Mouse (Mus musculus) hindbrain, embryonic 13.5 days (tissue): ENCODE results near the gene Vkorc1l1. TPM values are rescaled to one million over a fixed set of nuclear protein-coding genes. Genes with fewer than 3 reads are reported as not detected.
A peak's percentile ranks its signal among the peaks of the same experiment; 100 is the strongest.

Source experiments
- ATAC-seq: fragments of 200-750 bp; cut with Nextera tagmentation; 2 replicates; pipeline ENCODE4 v1.8.0; 2017; ENCODE audit warnings: moderate TSS enrichment; ENCODE audit not compliant: low FRiP score
- H3K27ac ChIP-seq: fragments of 300-500 bp; sonication (generic); 2 replicates; pipeline ENCODE4 v1.5.1; 2015; ENCODE audit warnings: inconsistent platforms, mild to moderate bottlenecking, moderate library complexity
- H3K27me3 ChIP-seq: fragments of 300-500 bp; sonication (generic); 2 replicates; pipeline ENCODE4 v1.6.1; 2015; ENCODE audit warnings: mild to moderate bottlenecking, inconsistent platforms
- H3K36me3 ChIP-seq: fragments of 300-500 bp; sonication (generic); 2 replicates; pipeline ENCODE4 v1.6.1; 2015; ENCODE audit warnings: mild to moderate bottlenecking, inconsistent platforms
- H3K4me1 ChIP-seq: fragments of 300-500 bp; sonication (generic); replicated peaks from 2 replicates; pipeline ENCODE4 v1.6.1; 2015; ENCODE audit warnings: inconsistent platforms
- H3K4me2 ChIP-seq: fragments of 300-500 bp; sonication (generic); 2 replicates; pipeline ENCODE4 v1.6.1; 2015; ENCODE audit warnings: inconsistent platforms, mild to moderate bottlenecking, moderate library complexity
- H3K4me3 ChIP-seq: fragments of 300-500 bp; sonication (generic); 2 replicates; pipeline ENCODE4 v1.5.1; 2015; ENCODE audit warnings: mild to moderate bottlenecking, inconsistent platforms
- H3K9ac ChIP-seq: fragments of 300-500 bp; sonication (generic); 2 replicates; pipeline ENCODE4 v1.6.1; 2015; ENCODE audit warnings: mild to moderate bottlenecking, inconsistent platforms
- H3K9me3 ChIP-seq: fragments of 300-500 bp; sonication (generic); 2 replicates; pipeline ENCODE4 v1.6.1; 2016; ENCODE audit warnings: inconsistent platforms
- WGBS: fragments of 180-500 bp; shearing (Covaris S2); methylation state at CpG from one replicate; pipeline ENCODE4 v1.1.7; 2015; 5-methylcytosine and 5-hydroxymethylcytosine counted together
- polyA plus RNA-seq: library from polyadenylated mRNA; unstranded; fragments of >200 nt; fragmentation: Nextera tagmentation; extraction: Ambion mirVana; gene quantifications from 2 replicates; pipeline ENCODE4 v1.2.1, GENCODE M21; 2015

The Vkorc1l1 gene
- polyA plus RNA-seq, 1 experiment from 2014 or later: 31.1 TPM

GRCm38 (mm10) chr5:130031410-130032390 is 89.9 kb downstream of the Vkorc1l1 start:
- no peak for ATAC-seq
- H3K9ac ChIP-seq: 0 out of 2 replicates have a peak overlapping the region, but pooled peaks have one; percentile 35
- peaks cover 15% of the 10 kb centered on the region for H3K4me1 ChIP-seq
- H3K4me3 ChIP-seq: no peak overlapping the region
- no peaks in the 10 kb centered on the region for H3K9me3 ChIP-seq
- peaks cover 7% of the 10 kb centered on the region; the same call in 1 of the 2 replicates for H3K27me3 ChIP-seq
- H3K27ac ChIP-seq: no peak overlapping the region
- peaks cover 17% of the 10 kb centered on the region for H3K36me3 ChIP-seq
- 92% methylated on average over 19 of the region's 19 CpGs for WGBS
- H3K4me2 ChIP-seq: no peak overlapping the region

GRCm38 (mm10) chr5:130033869-130034268 is 92.1 kb downstream of the Vkorc1l1 start:
- peaks cover 15% of the 10 kb centered on the region for H3K4me1 ChIP-seq
- H3K9ac ChIP-seq: peak overlapping the region; percentile 25; the same call in 1 of the 2 replicates
- H3K27ac ChIP-seq: no peak overlapping the region
- WGBS: 89% methylated on average over 2 of the region's 2 CpGs
- H3K36me3 ChIP-seq: peaks cover 29% of the 10 kb centered on the region
- no peak overlapping the region for H3K4me3 ChIP-seq
- no peak overlapping the region for H3K4me2 ChIP-seq
- H3K27me3 ChIP-seq: no peaks in the 10 kb centered on the region
- ATAC-seq: no peak
- no peaks in the 10 kb centered on the region for H3K9me3 ChIP-seq

Other genes starting within 250 kb of the Vkorc1l1 start
- gene Sept14, start 233.5 kb upstream of the Vkorc1l1 start, polyA plus RNA-seq: not detected in 2 replicates
- gene Mrps17, start 226.5 kb upstream of the Vkorc1l1 start, polyA plus RNA-seq: 168 and 174 TPM in 2 replicates
- gene Nipsnap2, start 216.9 kb upstream of the Vkorc1l1 start, polyA plus RNA-seq: 89.1 and 95.3 TPM in 2 replicates
- 34.3 and 38.5 TPM in 2 replicates for gene Psph, start 154.5 kb upstream of the Vkorc1l1 start, polyA plus RNA-seq
- 31.7 and 37.8 TPM in 2 replicates for gene Sumf2, start 95.0 kb upstream of the Vkorc1l1 start, polyA plus RNA-seq
- 858 and 885 TPM in 2 replicates for gene Chchd2, start 54.5 kb upstream of the Vkorc1l1 start, polyA plus RNA-seq
- gene Zbed5, start 46.2 kb upstream of the Vkorc1l1 start, polyA plus RNA-seq: 14.6 and 15.1 TPM in 2 replicates
- gene Phkg1, start 43.4 kb upstream of the Vkorc1l1 start, polyA plus RNA-seq: 0.30 and 0.40 TPM in 2 replicates
- 7.4 and 7.7 TPM in 2 replicates for gene Nupr1l, start 33.4 kb upstream of the Vkorc1l1 start, polyA plus RNA-seq
- 28.9 and 31.9 TPM in 2 replicates for gene Gusb, start 61.1 kb downstream of the Vkorc1l1 start, polyA plus RNA-seq
- 31.3 and 40.2 TPM in 2 replicates for gene Asl, start 87.3 kb downstream of the Vkorc1l1 start, polyA plus RNA-seq
- 78.7 and 82.4 TPM in 2 replicates for gene Crcp, start 87.3 kb downstream of the Vkorc1l1 start, polyA plus RNA-seq
- 52.5 and 52.8 TPM in 2 replicates for gene Tpst1, start 131.4 kb downstream of the Vkorc1l1 start, polyA plus RNA-seq
- gene Kctd7, start 202.9 kb downstream of the Vkorc1l1 start, polyA plus RNA-seq: 13.2 and 13.7 TPM in 2 replicates
- gene Rabgef1, start 229.8 kb downstream of the Vkorc1l1 start, polyA plus RNA-seq: 40.6 and 40.8 TPM in 2 replicates